In genomic region chr1:87755641-87756470, GRCm38 (mm10) we compare ENCODE assay signal across 8 mouse cellular contexts. TPM values are rescaled to one million over a fixed set of nuclear protein-coding genes. Genes with fewer than 3 reads are reported as not detected.
DNase-seq lines count a peak whose midpoint lies in the region; ATAC-seq lines count a peak whose summit lies in the region.

Atg16l1 (plus strand) TSS chr1:87755870.

- under 1% methylated on average over 79 of the region's 79 CpGs for WGBS in hindbrain, embryonic 15.5 days

- H3K9ac ChIP-seq in hindbrain, embryonic 15.5 days = peak within 1 kb of the TSS; percentile 80

- H3K27ac ChIP-seq in hindbrain, embryonic 15.5 days (replicated peaks) = peak within 1 kb of the TSS; percentile 83

- H3K4me2 ChIP-seq in hindbrain, embryonic 15.5 days = peak within 1 kb of the TSS; percentile 68

- peaks cover 12% of the 10 kb centered on the region for H3K36me3 ChIP-seq in hindbrain, embryonic 15.5 days

- DNase-seq in T-cell, adult 2 months (ENCODE audit: low spot score) = peak; percentile 96
- DNase-seq in cerebellum, postnatal 36 days = peak; percentile 95 to 96
- peak; percentile 97 to 98 for DNase-seq in frontal cortex, postnatal 36 days (ENCODE audit: low spot score in 2 of 2)
- peak; percentile 90 for DNase-seq in left cerebral cortex, adult 11 months (ENCODE audit: low spot score)
- DNase-seq in lung, postnatal 4 days = peak; percentile 95 to 97
- peak; percentile 90 for DNase-seq in retina, postnatal 7 days (ENCODE audit: low read depth, low spot score)
- peak; percentile 83 for DNase-seq in urinary bladder, adult 2 months (ENCODE audit: low spot score)

- H3K4me1 ChIP-seq in hindbrain, embryonic 15.5 days (replicated peaks) = peaks cover 22% of the 10 kb centered on the region

- no peaks in the 10 kb centered on the region for H3K27me3 ChIP-seq in hindbrain, embryonic 15.5 days

- H3K9me3 ChIP-seq in hindbrain, embryonic 15.5 days = no peaks in the 10 kb centered on the region

- peak within 1 kb of the TSS; percentile 76 for H3K4me3 ChIP-seq in hindbrain, embryonic 15.5 days

- ATAC-seq in hindbrain, embryonic 15.5 days (ENCODE audit: low FRiP score, low read depth) = peak; percentile 99

RNA-seq across cellular contexts. Expression of gene Atg16l1, which starts in this region (rescaled TPM):
- polyA plus RNA-seq in hindbrain, embryonic 15.5 days (2015; fragmentation: Nextera tagmentation; extraction: Ambion mirVana) = 71.4 and 73.9 TPM in 2 replicates
- 32.5 and 36.1 TPM in 2 replicates for polyA plus RNA-seq in urinary bladder, adult 2 months (2012; rRNA removed)

Comparison
In these comparisons a context has a peak if more than half of its experiments do, and no peak if none do; other contexts are left out.
1. Peak in every context shown above with its lines: DNase-seq, ATAC-seq, H3K4me3 ChIP-seq and H3K27ac ChIP-seq.